Mouse (Mus musculus) v-Abl transformed pro-B cells (cell line): Measurements from ENCODE around the gene Psmd12.

Experiments
- in situ Hi-C, 2 experiments: fragments of 400-800 bp; cut with MboI; formaldehyde crosslinking; loops; one replicate each; pipeline ENCODE4 v1.15.1; 2025; ENCODE audit not compliant: unreplicated experiment in 2 of 2

The Psmd12 gene

DNA sequence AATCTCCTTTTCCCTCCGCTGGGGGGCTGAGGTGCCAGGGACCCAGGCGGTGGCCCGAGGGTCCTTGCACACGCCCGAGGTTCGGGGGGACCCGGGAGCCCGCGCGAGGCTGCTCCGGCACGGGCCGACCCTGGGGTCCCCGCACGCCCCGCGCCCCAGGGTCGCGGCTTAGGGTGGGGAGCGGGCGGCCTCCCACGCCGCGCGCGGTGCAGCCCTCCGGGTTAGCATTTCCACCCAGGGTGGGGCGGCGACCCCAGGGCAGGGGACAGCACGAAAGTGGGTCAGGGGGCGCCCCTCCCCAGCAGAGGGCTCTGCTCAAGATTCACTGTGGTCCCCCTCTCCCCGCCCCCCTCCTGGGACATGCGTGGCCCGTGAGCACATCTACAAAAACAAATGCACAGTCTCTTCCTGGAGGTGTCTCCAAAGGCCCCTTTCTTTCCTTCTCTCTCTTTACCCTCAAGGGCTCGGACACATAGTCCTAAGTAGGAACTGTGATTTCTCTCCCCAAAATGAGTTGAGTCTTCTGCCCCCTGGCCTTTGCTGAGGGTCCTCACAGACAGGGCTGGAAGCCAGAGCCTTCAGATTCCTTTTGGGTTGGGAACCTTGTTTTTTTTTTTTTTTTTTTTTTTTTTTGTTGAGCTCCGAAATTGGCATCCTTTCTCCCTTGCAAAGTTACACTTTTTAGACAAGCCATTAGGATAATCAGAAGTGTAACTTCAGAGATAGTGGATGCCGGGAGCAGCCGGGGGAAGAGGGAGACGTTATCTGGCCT is 69.1 kb downstream of the Psmd12 start:
- in situ Hi-C loops = no loop called here
